Mouse (Mus musculus) brain, adult 10 weeks (tissue): ENCODE results near the gene Gprin1. TPM values are rescaled to one million over a fixed set of nuclear protein-coding genes. Genes with fewer than 3 reads are reported as not detected.

Experiments used
- polyA plus RNA-seq: library from polyadenylated mRNA; stranded (reverse); fragments of 350-450 nt; fragmentation: Illumina TruSeq; extraction: RNeasy Lipid Tissue Mini Kit (QIAGEN cat#74804); gene quantifications from one replicate; pipeline ENCODE4 v1.2.3, GENCODE M21; 2015; ENCODE audit warnings: low read depth, low replicate concordance

The Gprin1 gene
- polyA plus RNA-seq: 60.0 TPM

GRCm38 (mm10) chr13:54749864-54750411 is at the start of gene Gprin1:
Gprin1 (minus strand) TSS chr13:54749874.

DNA sequence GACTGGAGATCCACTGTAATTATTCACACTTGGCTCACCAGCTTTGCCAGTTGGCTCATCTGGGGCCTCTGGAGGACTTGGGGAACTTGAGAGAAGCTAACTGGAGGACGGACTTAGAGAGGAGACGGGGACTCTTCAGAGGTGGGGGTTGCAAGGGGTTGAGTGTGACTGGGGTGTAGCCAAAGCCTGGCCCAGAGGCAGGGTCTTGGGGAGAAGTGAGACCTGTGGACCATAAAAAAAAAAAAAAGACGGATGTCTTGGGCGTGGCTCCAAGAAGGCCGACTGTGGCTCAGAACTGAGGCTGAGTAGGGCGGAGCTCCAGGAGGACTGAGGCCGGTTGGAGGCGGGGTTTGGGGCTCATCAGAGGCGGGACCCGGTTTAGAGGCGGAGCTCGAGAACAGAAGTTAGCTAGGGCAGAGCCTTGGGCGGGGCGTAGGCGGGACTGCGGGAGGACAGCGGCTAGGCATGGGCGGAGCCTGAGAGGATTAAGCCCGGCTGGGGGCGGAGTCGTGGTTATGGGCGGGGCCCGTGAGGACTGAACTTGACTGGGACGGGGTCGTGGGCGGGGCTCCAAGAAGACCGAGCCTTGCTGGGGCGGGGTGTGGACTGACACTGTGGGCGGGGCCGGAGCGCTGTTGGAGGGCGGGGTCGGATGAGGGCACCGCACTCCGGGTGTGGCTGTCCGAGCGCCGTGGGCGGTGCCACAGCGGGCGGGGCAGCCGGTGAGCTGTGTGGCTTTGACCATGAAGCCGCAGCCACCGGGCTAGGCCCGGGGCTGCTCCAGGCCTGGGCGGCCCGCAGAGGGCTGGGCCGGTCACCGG is 39.3 kb upstream of the Gprin1 start, which contains the start of gene Tspan17:
Gene Tspan17 (plus strand): TSS at position 638 of the 821 bp plus-strand sequence.

GRCm38 (mm10) chr13:54783698-54784097 is 34.0 kb upstream of the Gprin1 start, which contains the start of gene Eif4e1b:
Eif4e1b (plus strand) TSS chr13:54783998.

GRCm38 (mm10) chr13:54766192-54766768 is 16.6 kb upstream of the Gprin1 start, which contains the start of gene Sncb:
Sncb (minus strand) TSS chr13:54766595.

DNA sequence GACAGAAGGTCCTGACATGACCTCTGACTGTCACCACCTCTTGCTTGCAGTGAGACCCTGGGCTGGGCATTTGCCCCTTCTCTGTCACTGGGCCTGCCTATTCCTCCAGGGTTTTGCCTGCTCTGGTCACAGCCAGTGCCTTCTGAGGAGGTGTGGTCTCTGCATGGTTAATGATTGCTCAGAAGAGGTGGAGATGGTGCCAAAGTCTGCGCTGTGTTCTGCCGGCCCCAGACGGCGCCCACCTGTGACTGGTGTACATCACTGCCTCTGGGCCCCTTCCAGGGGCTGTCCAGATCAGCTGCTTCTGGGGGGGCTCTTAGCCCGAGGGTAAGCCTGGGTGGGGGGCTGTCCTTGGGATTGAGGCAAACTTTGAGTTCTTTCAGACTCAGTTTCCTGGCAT is 48.4 kb downstream of the Gprin1 start, which contains the start of gene Cdhr2:
Gene Cdhr2 (plus strand): TSS at position 219 of the 400 bp plus-strand sequence.

GRCm38 (mm10) chr13:54693558-54694347 is 55.9 kb downstream of the Gprin1 start, which contains the start of gene Rnf44:
Rnf44 (minus strand) TSS chr13:54693907.

Other genes starting within 250 kb of the Gprin1 start
- gene Simc1, start 246.1 kb downstream of the Gprin1 start, polyA plus RNA-seq: 12.9 TPM
- 145 TPM for gene 4833439L19Rik, start 184.4 kb downstream of the Gprin1 start, polyA plus RNA-seq
- gene Arl10, start 174.9 kb downstream of the Gprin1 start, polyA plus RNA-seq: 24.1 TPM
- gene Nop16, start 159.8 kb downstream of the Gprin1 start, polyA plus RNA-seq: 30.5 TPM
- gene Higd2a, start 159.7 kb downstream of the Gprin1 start, polyA plus RNA-seq: 237 TPM
- 254 TPM for gene Cltb, start 138.5 kb downstream of the Gprin1 start, polyA plus RNA-seq
- gene Faf2, start 128.1 kb downstream of the Gprin1 start, polyA plus RNA-seq: 43.2 TPM
- gene Rnf44, start 56.0 kb downstream of the Gprin1 start, polyA plus RNA-seq: 82.6 TPM
- 0.21 TPM for gene Cdhr2, start 48.4 kb downstream of the Gprin1 start, polyA plus RNA-seq
- gene Sncb, start 16.7 kb upstream of the Gprin1 start, polyA plus RNA-seq: 548 TPM
- gene Eif4e1b, start 34.1 kb upstream of the Gprin1 start, polyA plus RNA-seq: not detected
- gene Tspan17, start 39.5 kb upstream of the Gprin1 start, polyA plus RNA-seq: 73.2 TPM
- gene Unc5a, start 199.5 kb upstream of the Gprin1 start, polyA plus RNA-seq: 46.2 TPM